Mouse (Mus musculus) MEL (cell line): ENCODE results near the gene Hamp2.

ENCODE experiments used
- BHLHE40 ChIP-seq: IDR thresholded peaks from 2 replicates; pipeline ENCODE4 v1.6.1; 2012; ENCODE audit warnings: low read depth, mild to moderate bottlenecking, inconsistent platforms, low read length, improper control_type of control experiment, borderline replicate concordance
- CHD1 ChIP-seq: IDR thresholded peaks from 2 replicates; pipeline ENCODE4 v1.6.1; 2012; ENCODE audit warnings: low read depth, mild to moderate bottlenecking, inconsistent platforms, low read length, improper control_type of control experiment
- CTCF ChIP-seq, 3 experiments: IDR thresholded peaks in 2 of 3; conservative IDR thresholded peaks in 1 of 3; 2 replicates each; pipeline ENCODE4 v1.5.1; 2011 to 2012; ENCODE audit warnings: low read length in 3 of 3, low read depth in 2 of 3, mild to moderate bottlenecking in 2 of 3, improper control_type of control experiment in 1 of 3, inconsistent platforms in 1 of 3, mixed read lengths in 1 of 3, moderate library complexity in 1 of 3; ENCODE audit not compliant: control insufficient read depth in 1 of 3, insufficient read depth in 1 of 3, poor library complexity in 1 of 3, severe bottlenecking in 1 of 3
- GABPA ChIP-seq: IDR thresholded peaks from 2 replicates; pipeline ENCODE4 v1.6.1; 2012; ENCODE audit warnings: low read depth, mild to moderate bottlenecking, inconsistent platforms, low read length, improper control_type of control experiment, moderate library complexity
- HCFC1 ChIP-seq: IDR thresholded peaks from 2 replicates; pipeline ENCODE4 v1.6.1; 2012; ENCODE audit warnings: low read depth, mild to moderate bottlenecking, inconsistent platforms, low read length, improper control_type of control experiment, moderate library complexity
- MEF2A ChIP-seq: IDR thresholded peaks from 2 replicates; pipeline ENCODE4 v1.6.1; 2014; ENCODE audit warnings: low read depth, mild to moderate bottlenecking, inconsistent platforms, low read length, improper control_type of control experiment; ENCODE audit not compliant: poor library complexity, insufficient replicate concordance, severe bottlenecking; ENCODE audit errors: extremely low read depth
- POLR2A ChIP-seq, 2 experiments: IDR thresholded peaks; 2 replicates each; pipeline ENCODE4 v1.6.1; 2011 to 2012; ENCODE audit warnings: low read length in 2 of 2, mild to moderate bottlenecking in 2 of 2, control low read depth in 1 of 2, improper control_type of control experiment in 1 of 2, low read depth in 1 of 2, moderate library complexity in 1 of 2; ENCODE audit not compliant: control insufficient read depth in 1 of 2, insufficient read depth in 1 of 2, poor library complexity in 1 of 2
- TBP ChIP-seq: IDR thresholded peaks from 2 replicates; pipeline ENCODE4 v1.8.0; 2011; ENCODE audit warnings: low read depth, low read length, improper control_type of control experiment
- TCF12 ChIP-seq: IDR thresholded peaks from 2 replicates; pipeline ENCODE4 v1.6.1; 2014; ENCODE audit warnings: low read depth, mild to moderate bottlenecking, inconsistent platforms, low read length, improper control_type of control experiment, moderate library complexity
- UBTF ChIP-seq: IDR thresholded peaks from 2 replicates; pipeline ENCODE4 v1.6.1; 2012; ENCODE audit warnings: low read depth, mild to moderate bottlenecking, inconsistent platforms, low read length, improper control_type of control experiment, moderate library complexity, borderline replicate concordance; ENCODE audit not compliant: insufficient read depth

DNA sequence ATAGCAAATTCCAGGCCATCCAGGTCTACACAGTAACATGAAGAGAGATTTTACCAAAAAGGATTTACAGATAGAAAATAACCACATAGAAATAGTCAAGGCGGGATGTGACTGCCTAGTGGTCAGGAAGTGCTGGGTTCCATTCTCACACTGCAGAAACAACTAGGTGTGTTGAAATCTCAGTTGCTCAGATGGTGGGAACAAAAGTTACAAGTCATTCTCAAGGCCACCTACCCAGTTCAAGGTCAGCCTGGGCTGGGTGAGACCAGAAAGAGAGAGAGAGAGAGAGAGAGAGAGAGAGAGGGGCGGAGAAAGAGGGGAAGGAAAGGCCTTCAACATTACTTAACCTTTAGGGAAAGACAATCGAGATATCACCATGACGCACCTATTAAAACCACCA, 37.6 kb downstream of the Hamp2 start:
- TF ChIP-seq CTCF (IDR thresholded peaks at IDR 0.05 in 2 of 3, conservative IDR thresholded peaks at IDR 0.05 in 1 of 3; ENCODE audit: control insufficient read depth in 1 of 3, insufficient read depth in 1 of 3, low read depth in 2 of 3, low read length in 3 of 3, poor library complexity in 1 of 3, severe bottlenecking in 1 of 3) (no peak), TBP (no peak), GABPA (no peak), CHD1 (no peak), BHLHE40 (no peak), POLR2A (IDR thresholded peaks at IDR 0.05; ENCODE audit: control insufficient read depth in 1 of 2, insufficient read depth in 1 of 2, low read depth in 1 of 2, low read length in 2 of 2, poor library complexity in 1 of 2) (no peak), HCFC1 (no peak), MEF2A (no peak), TCF12 (no peak), UBTF (no peak)
